Mouse (Mus musculus) right cerebral cortex, adult 18-20 months (tissue): ENCODE measurements around the gene Traf7.

Experiments
- DNase-seq: peaks from one replicate; pipeline ENCODE4 v3.0.0; 2022; ENCODE audit warnings: mixed read lengths

Gene Traf7

GRCm38 (mm10) chr17:24527723-24528559, at the start of gene Traf7:
TSS of gene Traf7 (minus strand) at chr17:24527938.
- peak; percentile 98 for DNase-seq

GRCm38 (mm10) chr17:24573811-24574210, 46.1 kb upstream of the Traf7 start:
- no peak for DNase-seq

GRCm38 (mm10) chr17:24572651-24573245, 45.0 kb upstream of the Traf7 start:
- no peak for DNase-seq

GRCm38 (mm10) chr17:24569837-24570236, 42.1 kb upstream of the Traf7 start:
- no peak for DNase-seq

DNA sequence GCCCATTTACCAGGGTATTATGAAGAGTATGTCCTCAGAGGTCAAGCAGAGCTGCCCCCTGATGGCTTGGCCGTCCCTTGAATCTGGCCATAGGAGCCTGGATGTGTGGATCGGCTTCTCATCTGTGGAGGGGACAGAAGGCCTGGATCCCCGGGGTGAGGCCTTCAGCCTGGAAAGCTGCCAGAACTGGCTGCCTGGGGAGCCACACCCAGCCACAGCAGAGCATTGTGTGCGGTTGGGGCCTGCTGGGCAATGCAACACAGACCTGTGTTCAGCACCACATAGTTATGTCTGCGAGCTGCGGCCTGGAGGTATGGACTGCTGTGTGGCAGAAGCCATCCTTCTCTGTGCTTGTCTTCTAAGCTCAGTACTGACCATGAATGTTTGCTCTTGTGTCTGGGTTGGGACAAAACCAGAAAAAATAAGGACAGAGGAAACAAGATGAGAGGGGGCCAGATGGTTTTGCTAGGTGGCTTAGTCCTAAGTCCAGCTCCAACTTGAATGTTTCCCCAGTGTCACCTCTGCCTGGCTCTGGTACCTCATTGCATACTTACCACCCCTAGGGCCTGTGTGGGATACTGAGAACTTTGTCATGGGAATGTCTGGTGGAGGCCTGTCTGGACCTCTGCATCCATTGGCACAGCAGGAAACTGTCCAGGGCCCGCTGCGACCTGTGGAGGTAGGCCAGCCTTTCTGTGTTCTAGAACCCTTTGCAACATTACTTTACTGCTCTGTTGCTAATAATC, 39.5 kb upstream of the Traf7 start:
- DNase-seq, result no peak

DNA sequence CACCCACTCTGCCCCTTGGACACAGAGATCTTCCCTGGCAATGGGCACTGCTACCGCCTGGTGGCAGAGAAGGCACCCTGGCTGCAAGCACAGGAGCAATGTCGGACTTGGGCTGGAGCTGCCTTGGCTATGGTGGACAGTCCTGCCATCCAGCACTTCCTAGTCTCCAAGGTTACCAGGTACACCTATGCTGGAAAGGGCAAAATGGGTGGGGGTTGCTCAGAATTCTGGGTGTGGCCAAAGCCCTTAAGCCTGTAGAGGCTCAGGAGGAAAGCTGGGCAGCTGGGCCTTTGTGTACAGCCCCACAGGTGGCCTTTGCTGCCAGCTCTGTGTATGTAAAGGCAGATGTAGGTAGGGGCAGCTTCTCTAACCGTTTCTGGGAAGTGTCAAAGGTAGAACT, 38.1 kb upstream of the Traf7 start:
- no peak for DNase-seq

DNA sequence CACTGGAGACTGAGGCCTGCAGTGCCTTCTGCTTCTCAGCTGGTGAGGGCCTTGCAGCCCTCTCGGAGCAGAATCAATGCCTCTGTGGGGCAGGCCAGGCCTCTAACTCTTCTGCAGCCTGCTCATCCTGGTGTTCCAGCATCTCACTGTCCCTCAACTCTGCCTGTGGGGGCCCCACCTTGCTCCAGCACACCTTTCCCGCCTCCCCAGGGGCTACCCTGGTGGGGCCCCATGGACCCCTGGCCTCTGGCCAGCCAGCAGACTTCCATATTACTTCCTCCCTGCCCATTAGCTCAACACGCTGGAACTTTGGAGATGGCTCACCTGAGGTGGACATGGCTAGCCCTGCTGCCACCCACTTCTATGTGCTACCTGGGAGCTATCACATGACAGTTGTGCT, 37.4 kb upstream of the Traf7 start:
- no peak for DNase-seq

GRCm38 (mm10) chr17:24564422-24564821, 36.7 kb upstream of the Traf7 start:
- DNase-seq, result no peak

GRCm38 (mm10) chr17:24563638-24564037, 35.9 kb upstream of the Traf7 start:
- no peak for DNase-seq

DNA sequence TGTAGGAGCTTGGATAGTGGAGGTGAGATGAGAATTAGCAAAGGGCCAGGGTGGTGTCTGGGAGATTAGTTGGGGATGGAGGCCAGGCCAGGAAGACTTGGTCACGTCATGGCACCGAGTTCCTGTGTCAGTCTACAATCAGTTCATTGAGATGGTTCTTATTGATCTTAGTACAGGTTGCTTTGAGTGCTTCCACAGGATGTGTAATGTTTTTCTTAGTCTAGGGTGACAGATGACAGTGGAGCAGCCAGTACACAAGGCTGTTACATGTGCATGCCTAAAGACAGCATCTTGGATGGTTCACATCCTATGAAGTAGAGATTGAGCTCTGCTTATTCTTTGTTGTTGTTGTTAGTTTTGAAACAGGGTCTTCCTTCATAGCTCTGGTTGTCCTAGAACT, 33.9 kb upstream of the Traf7 start:
- DNase-seq, result no peak

DNA sequence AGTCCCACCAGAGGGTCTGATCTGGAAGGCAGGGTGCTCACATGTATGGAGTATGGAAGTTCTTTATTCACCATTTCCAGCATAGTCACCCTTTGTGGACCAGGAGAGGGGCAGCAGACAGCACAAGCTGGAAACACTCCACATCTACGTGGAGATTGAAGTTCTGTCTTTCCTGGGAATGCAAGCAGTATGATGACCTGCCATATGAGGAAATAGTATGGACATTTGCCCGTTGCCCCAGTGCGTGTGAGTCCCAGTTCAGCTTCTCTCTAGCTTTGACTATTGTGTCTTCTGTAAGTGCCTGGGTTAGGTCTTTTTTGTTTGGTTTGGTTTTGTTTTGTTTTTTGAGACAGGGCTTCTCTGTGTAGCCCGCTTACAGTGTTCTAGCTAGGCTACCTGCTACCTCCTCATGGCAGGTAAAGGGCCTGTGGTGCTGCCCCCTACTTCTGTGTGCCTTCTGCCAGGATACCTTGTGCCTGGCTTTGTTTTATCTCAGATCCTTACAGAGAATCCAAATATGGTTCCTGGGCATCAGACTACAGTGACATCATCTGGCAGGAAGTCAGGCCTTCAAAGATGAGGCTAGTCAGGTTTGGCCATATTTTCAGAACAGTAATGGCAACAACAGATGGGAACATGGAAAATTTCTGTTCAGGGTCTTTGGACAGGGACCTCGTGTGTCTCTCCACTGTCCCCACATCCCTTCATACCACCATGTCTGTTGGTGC, 32.7 kb upstream of the Traf7 start:
- no peak for DNase-seq

DNA sequence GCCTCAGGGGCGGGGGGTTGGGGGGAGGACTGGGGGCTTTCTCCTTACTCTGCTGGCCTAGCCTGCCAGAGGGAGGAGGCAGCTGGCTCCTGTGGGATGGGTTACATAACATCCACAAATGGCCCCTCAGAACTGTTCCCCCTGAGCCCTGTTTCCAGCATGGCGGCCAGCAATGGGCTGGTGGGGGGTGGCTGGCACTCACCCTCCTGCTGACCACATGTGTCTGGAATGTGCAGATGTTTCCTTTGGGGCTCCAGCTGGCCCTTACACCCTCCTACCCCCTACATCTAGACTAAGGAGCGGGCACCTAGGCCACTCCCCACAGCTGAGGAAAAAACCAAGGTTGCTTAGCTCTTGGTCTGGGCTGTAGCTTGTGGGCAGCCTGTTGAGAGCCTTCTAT, 31.4 kb upstream of the Traf7 start:
- no peak for DNase-seq

- peak; percentile 33 for DNase-seq
Observed at GRCm38 (mm10) chr17:24558600-24559099, 30.9 kb upstream of the Traf7 start.

DNA sequence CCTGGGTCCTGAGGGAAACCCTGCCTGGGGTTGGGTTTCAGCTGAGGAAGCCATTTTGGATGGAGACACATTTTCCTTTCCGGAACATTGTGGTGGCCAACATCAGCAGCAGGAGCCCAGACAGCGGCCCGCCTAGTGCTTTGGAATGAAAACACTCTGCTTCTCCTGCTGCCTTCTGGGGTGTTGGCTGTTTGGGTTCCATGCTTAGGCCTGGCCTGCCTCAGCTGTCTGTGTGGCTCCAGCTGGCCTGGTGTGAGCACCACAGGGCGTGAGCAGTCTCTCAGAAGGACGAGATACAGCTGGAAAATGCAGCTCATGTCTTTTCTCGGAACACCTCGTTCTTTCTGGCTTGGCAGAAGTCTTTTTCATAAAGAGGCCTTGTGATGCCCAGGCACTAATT, 29.4 kb upstream of the Traf7 start:
- no peak for DNase-seq

- DNase-seq, result no peak
Observed at GRCm38 (mm10) chr17:24551050-24551444, 23.3 kb upstream of the Traf7 start.

DNA sequence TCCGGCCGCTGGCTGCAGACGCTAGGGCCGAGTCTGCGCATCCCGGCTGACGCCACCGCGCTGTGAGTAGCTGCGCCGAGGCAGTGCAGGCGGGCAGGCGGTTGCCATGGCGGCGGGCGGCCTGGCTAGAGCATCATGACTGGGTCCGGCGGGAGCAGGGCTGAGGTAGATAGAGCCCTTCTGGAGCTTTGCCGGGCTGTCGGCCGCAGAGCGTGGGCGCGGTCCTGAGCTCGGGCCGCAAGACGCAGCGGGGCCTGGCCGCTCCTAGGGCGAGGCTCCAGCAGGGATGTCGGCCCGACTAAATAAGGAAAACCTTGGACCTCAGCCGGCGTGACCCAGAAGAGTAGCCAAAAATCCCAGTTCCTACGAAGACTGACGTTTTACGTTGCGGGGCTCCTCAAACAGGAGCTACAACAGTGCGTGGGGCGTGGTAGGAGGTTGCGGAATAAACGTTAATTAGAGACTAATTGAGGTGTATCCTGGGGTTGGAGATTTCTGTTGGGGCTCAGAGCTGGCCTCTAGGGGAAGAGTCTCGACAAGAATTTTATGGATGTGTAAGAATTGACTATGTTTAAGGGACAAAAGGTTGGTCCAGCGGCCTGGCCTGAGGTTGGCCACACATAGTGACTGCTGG, 22.8 kb upstream of the Traf7 start:
- DNase-seq, result peak; percentile 78

DNA sequence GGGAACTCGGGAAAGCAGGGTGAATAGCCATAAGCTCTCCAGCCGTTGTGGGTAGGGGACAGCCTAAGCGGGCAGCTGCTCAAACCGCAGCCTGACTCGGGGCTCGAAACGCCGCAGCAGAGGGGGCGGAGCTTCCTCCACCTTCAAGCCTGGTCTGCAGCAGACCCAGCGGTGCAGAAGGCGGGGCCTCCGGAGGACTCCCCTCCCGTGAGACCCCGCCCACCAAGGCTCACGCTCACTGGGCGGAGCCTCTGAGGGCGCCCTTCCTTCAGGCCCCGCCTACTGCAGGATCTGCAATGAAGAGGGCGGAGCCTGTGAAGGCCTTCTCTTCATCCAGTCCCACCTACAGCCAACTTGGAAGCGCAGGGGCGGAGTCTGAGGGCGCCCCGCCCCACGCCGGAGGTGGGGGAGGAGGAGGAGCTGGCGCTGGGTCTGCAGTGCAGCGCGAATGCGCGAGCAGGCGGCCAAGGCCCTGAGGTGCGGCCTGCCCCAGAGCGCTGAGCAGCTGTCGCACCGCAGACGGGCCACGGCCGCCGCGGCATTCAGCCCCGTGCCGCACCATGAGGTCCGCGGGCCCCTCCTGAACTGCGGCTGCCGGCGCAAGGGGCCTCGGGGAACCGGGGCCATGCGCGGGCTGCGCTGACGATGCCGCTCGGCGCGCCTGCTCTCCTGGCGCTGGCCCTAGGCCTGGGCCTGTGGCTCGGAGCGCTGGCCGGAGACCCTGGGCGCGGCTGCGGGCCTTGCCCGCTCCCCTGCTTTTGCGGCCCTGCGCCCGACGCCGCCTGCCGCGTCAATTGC, 22.1 kb upstream of the Traf7 start, which contains the start of gene Pkd1:
Gene Pkd1 (plus strand): TSS at position 217 of the 798 bp plus-strand sequence.
- peak; percentile 100 for DNase-seq

- DNase-seq, result peak; percentile 55
Observed at GRCm38 (mm10) chr17:24548921-24549617, 21.3 kb upstream of the Traf7 start.

DNA sequence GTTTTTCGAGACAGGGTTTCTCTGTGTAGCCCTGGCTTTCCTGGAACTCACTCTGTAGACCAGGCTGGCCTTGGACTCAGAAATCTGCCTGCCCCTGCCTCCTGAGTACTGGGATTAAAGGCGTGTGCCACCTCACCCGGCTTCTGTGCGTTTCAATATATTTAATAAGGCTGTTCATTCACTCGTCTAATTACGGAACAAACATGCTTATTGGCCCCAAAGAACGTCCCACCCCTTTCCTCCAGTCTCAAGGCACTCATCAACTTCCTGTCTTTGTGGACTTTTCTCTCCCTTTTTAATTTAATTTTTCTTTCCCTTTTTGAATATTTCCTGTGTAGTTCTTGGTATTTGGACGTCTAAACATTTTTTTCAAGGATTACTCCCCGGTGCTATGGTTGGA, 20.7 kb upstream of the Traf7 start:
- no peak for DNase-seq

- DNase-seq, result no peak
Observed at GRCm38 (mm10) chr17:24546234-24546633, 18.5 kb upstream of the Traf7 start.

- no peak for DNase-seq
Observed at GRCm38 (mm10) chr17:24545247-24545646, 17.5 kb upstream of the Traf7 start.
